Mouse (Mus musculus): ENCODE data around the gene Cradd.

GRCm38 (mm10) chr10:95256095-95256494 is 67.8 kb downstream of the Cradd start:
- TF ChIP-seq E2F4 (IDR thresholded peaks at IDR 0.05; ENCODE audit: insufficient read depth) (no peak), SRF (IDR thresholded peaks at IDR 0.05; ENCODE audit: control insufficient read depth, insufficient read length, low read depth) (no peak), MYOD1 (IDR thresholded peaks at IDR 0.05; ENCODE audit: control insufficient read depth in 1 of 3, insufficient read length in 2 of 3, low read depth in 2 of 3) (no peak), POLR2A (IDR thresholded peaks at IDR 0.05; ENCODE audit: insufficient read length, low read depth) (no peak), TCF12 (IDR thresholded peaks at IDR 0.05; ENCODE audit: insufficient read depth, poor library complexity, severe bottlenecking) (no peak), REST (IDR thresholded peaks at IDR 0.05; ENCODE audit: insufficient read depth, insufficient read length) (no peak), MAX (IDR thresholded peaks at IDR 0.05; ENCODE audit: low read depth) (no peak), CEBPB (IDR thresholded peaks at IDR 0.05; ENCODE audit: insufficient read depth, poor library complexity, severe bottlenecking) (no peak), TCF3 (IDR thresholded peaks at IDR 0.05; ENCODE audit: insufficient read length, low read depth) (no peak), USF1 (IDR thresholded peaks at IDR 0.05; ENCODE audit: low read depth) (no peak)
